Mouse (Mus musculus): ENCODE data around the gene Ect2. TPM values are rescaled to one million over a fixed set of nuclear protein-coding genes. Genes with fewer than 3 reads are reported as not detected.

Gene Ect2
- polyA plus RNA-seq, 1 experiment from 2014 or later, result 41.7 TPM

- H3K9ac ChIP-seq (ENCODE audit: low read depth, low read length), result no peak overlapping the region
- peak; percentile 77 for ATAC-seq
- no peak overlapping the region for H3K4me2 ChIP-seq (ENCODE audit: low read depth, low read length)
- peaks cover 14% of the 10 kb centered on the region; the same call in 1 of the 2 replicates for H3K36me3 ChIP-seq (ENCODE audit: control insufficient read depth, insufficient read depth, low read length)
- no peaks in the 10 kb centered on the region for H3K27me3 ChIP-seq (replicated peaks; ENCODE audit: control insufficient read depth, insufficient read depth, low read length)
- H3K27ac ChIP-seq (ENCODE audit: low read length), result no peak overlapping the region
- 77% methylated on average over 7 of the region's 7 CpGs for WGBS
- no peaks in the 10 kb centered on the region for H3K9me3 ChIP-seq (ENCODE audit: control insufficient read depth, low read length)
- no peak overlapping the region for H3K4me3 ChIP-seq (ENCODE audit: low read length)
- H3K4me1 ChIP-seq (ENCODE audit: control insufficient read depth, insufficient read depth, low read length), result no peaks in the 10 kb centered on the region
These were observed 10.1 kb downstream of the Ect2 start for GRCm38 (mm10) chr3:27143570-27143969.

- WGBS, result 89% methylated on average over 8 of the region's 8 CpGs
- Histone ChIP-seq H3K9ac (ENCODE audit: low read depth, low read length) (no peak overlapping the region), H3K4me2 (ENCODE audit: low read depth, low read length) (no peak overlapping the region), H3K9me3 (ENCODE audit: control insufficient read depth, low read length) (no peaks in the 10 kb centered on the region), H3K4me1 (ENCODE audit: control insufficient read depth, insufficient read depth, low read length) (no peaks in the 10 kb centered on the region), H3K27ac (ENCODE audit: low read length) (no peak overlapping the region), H3K36me3 (ENCODE audit: control insufficient read depth, insufficient read depth, low read length) (peaks cover 25% of the 10 kb centered on the region; the same call in 1 of the 2 replicates), H3K27me3 (replicated peaks; ENCODE audit: control insufficient read depth, insufficient read depth, low read length) (no peaks in the 10 kb centered on the region), H3K4me3 (ENCODE audit: low read length) (no peak overlapping the region)
- ATAC-seq, result no peak
These were observed 13.6 kb downstream of the Ect2 start for GRCm38 (mm10) chr3:27140101-27140500.

GRCm38 (mm10) chr3:27121864-27122450 lies 31.7 kb downstream of the Ect2 start:
- H3K36me3 ChIP-seq (ENCODE audit: control insufficient read depth, insufficient read depth, low read length), result peaks cover 7% of the 10 kb centered on the region; the same call in 1 of the 2 replicates
- no peak overlapping the region for H3K9ac ChIP-seq (ENCODE audit: low read depth, low read length)
- 85% methylated on average over 9 of the region's 9 CpGs for whole genome bisulfite sequencing
- H3K27me3 ChIP-seq (replicated peaks; ENCODE audit: control insufficient read depth, insufficient read depth, low read length), result no peaks in the 10 kb centered on the region
- H3K4me1 ChIP-seq (ENCODE audit: control insufficient read depth, insufficient read depth, low read length), result no peaks in the 10 kb centered on the region
- ATAC-seq, result no peak
- H3K4me2 ChIP-seq (ENCODE audit: low read depth, low read length), result no peak overlapping the region
- no peak overlapping the region for H3K4me3 ChIP-seq (ENCODE audit: low read length)
- H3K9me3 ChIP-seq (ENCODE audit: control insufficient read depth, low read length), result no peaks in the 10 kb centered on the region
- no peak overlapping the region for H3K27ac ChIP-seq (ENCODE audit: low read length)

GRCm38 (mm10) chr3:27120932-27121331 lies 32.7 kb downstream of the Ect2 start:
- Histone ChIP-seq H3K4me2 (ENCODE audit: low read depth, low read length) (no peak overlapping the region), H3K27ac (ENCODE audit: low read length) (no peak overlapping the region), H3K9me3 (ENCODE audit: control insufficient read depth, low read length) (no peaks in the 10 kb centered on the region), H3K4me1 (ENCODE audit: control insufficient read depth, insufficient read depth, low read length) (no peaks in the 10 kb centered on the region), H3K4me3 (ENCODE audit: low read length) (no peak overlapping the region), H3K27me3 (replicated peaks; ENCODE audit: control insufficient read depth, insufficient read depth, low read length) (no peaks in the 10 kb centered on the region), H3K9ac (ENCODE audit: low read depth, low read length) (no peak overlapping the region), H3K36me3 (ENCODE audit: control insufficient read depth, insufficient read depth, low read length) (peaks cover 12% of the 10 kb centered on the region; the same call in 1 of the 2 replicates)
- ATAC-seq, result no peak
- 83% methylated on average over 6 of the region's 6 CpGs for WGBS

GRCm38 (mm10) chr3:27118227-27118626 lies 35.5 kb downstream of the Ect2 start:
- 82% methylated on average over 4 of the region's 4 CpGs for WGBS
- Histone ChIP-seq H3K36me3 (ENCODE audit: control insufficient read depth, insufficient read depth, low read length) (peaks cover 19% of the 10 kb centered on the region), H3K27ac (ENCODE audit: low read length) (no peak overlapping the region), H3K4me2 (ENCODE audit: low read depth, low read length) (no peak overlapping the region), H3K27me3 (replicated peaks; ENCODE audit: control insufficient read depth, insufficient read depth, low read length) (no peaks in the 10 kb centered on the region), H3K4me3 (ENCODE audit: low read length) (no peak overlapping the region), H3K9me3 (ENCODE audit: control insufficient read depth, low read length) (no peaks in the 10 kb centered on the region), H3K4me1 (ENCODE audit: control insufficient read depth, insufficient read depth, low read length) (no peaks in the 10 kb centered on the region), H3K9ac (ENCODE audit: low read depth, low read length) (no peak overlapping the region)
- no peak for ATAC-seq

GRCm38 (mm10) chr3:27110860-27111259 lies 42.8 kb downstream of the Ect2 start:
- Histone ChIP-seq H3K4me2 (ENCODE audit: low read depth, low read length) (no peak overlapping the region), H3K36me3 (ENCODE audit: control insufficient read depth, insufficient read depth, low read length) (peaks cover 15% of the 10 kb centered on the region), H3K9me3 (ENCODE audit: control insufficient read depth, low read length) (no peaks in the 10 kb centered on the region), H3K27ac (ENCODE audit: low read length) (no peak overlapping the region), H3K4me1 (ENCODE audit: control insufficient read depth, insufficient read depth, low read length) (no peaks in the 10 kb centered on the region), H3K9ac (ENCODE audit: low read depth, low read length) (no peak overlapping the region), H3K4me3 (ENCODE audit: low read length) (no peak overlapping the region), H3K27me3 (replicated peaks; ENCODE audit: control insufficient read depth, insufficient read depth, low read length) (no peaks in the 10 kb centered on the region)
- no peak for ATAC-seq

- no peak for ATAC-seq
- 84% methylated on average over 4 of the region's 4 CpGs for WGBS
- Histone ChIP-seq H3K27ac (ENCODE audit: low read length) (no peak overlapping the region), H3K4me2 (ENCODE audit: low read depth, low read length) (no peak overlapping the region), H3K36me3 (ENCODE audit: control insufficient read depth, insufficient read depth, low read length) (peaks cover 8% of the 10 kb centered on the region; the same call in 1 of the 2 replicates), H3K9me3 (ENCODE audit: control insufficient read depth, low read length) (no peaks in the 10 kb centered on the region), H3K4me1 (ENCODE audit: control insufficient read depth, insufficient read depth, low read length) (no peaks in the 10 kb centered on the region), H3K9ac (ENCODE audit: low read depth, low read length) (no peak overlapping the region), H3K27me3 (replicated peaks; ENCODE audit: control insufficient read depth, insufficient read depth, low read length) (no peaks in the 10 kb centered on the region), H3K4me3 (ENCODE audit: low read length) (no peak overlapping the region)
These were observed 44.6 kb downstream of the Ect2 start for GRCm38 (mm10) chr3:27109109-27109508.

GRCm38 (mm10) chr3:27107142-27107541 lies 46.5 kb downstream of the Ect2 start:
- H3K36me3 ChIP-seq (ENCODE audit: control insufficient read depth, insufficient read depth, low read length), result peaks cover 9% of the 10 kb centered on the region; the same call in 1 of the 2 replicates
- no peaks in the 10 kb centered on the region for H3K27me3 ChIP-seq (replicated peaks; ENCODE audit: control insufficient read depth, insufficient read depth, low read length)
- no peak overlapping the region for H3K4me2 ChIP-seq (ENCODE audit: low read depth, low read length)
- no peaks in the 10 kb centered on the region for H3K9me3 ChIP-seq (ENCODE audit: control insufficient read depth, low read length)
- H3K4me1 ChIP-seq (ENCODE audit: control insufficient read depth, insufficient read depth, low read length), result no peaks in the 10 kb centered on the region
- WGBS, result 83% methylated on average over 6 of the region's 6 CpGs
- no peak overlapping the region for H3K27ac ChIP-seq (ENCODE audit: low read length)
- H3K4me3 ChIP-seq (ENCODE audit: low read length), result no peak overlapping the region
- ATAC-seq, result no peak
- H3K9ac ChIP-seq (ENCODE audit: low read depth, low read length), result no peak overlapping the region

- Histone ChIP-seq H3K4me3 (ENCODE audit: low read length) (no peak overlapping the region), H3K36me3 (ENCODE audit: control insufficient read depth, insufficient read depth, low read length) (peaks cover 9% of the 10 kb centered on the region; the same call in 1 of the 2 replicates), H3K27ac (ENCODE audit: low read length) (no peak overlapping the region), H3K27me3 (replicated peaks; ENCODE audit: control insufficient read depth, insufficient read depth, low read length) (no peaks in the 10 kb centered on the region), H3K9me3 (ENCODE audit: control insufficient read depth, low read length) (no peaks in the 10 kb centered on the region), H3K9ac (ENCODE audit: low read depth, low read length) (no peak overlapping the region), H3K4me2 (ENCODE audit: low read depth, low read length) (no peak overlapping the region), H3K4me1 (ENCODE audit: control insufficient read depth, insufficient read depth, low read length) (no peaks in the 10 kb centered on the region)
- 91% methylated on average over 6 of the region's 6 CpGs for WGBS
- ATAC-seq, result no peak
These were observed 50.7 kb downstream of the Ect2 start for GRCm38 (mm10) chr3:27102965-27103364.

- no peak for ATAC-seq
- Histone ChIP-seq H3K9me3 (ENCODE audit: control insufficient read depth, low read length) (no peaks in the 10 kb centered on the region), H3K9ac (ENCODE audit: low read depth, low read length) (no peak overlapping the region), H3K4me2 (ENCODE audit: low read depth, low read length) (no peak overlapping the region), H3K36me3 (ENCODE audit: control insufficient read depth, insufficient read depth, low read length) (peaks cover 9% of the 10 kb centered on the region; the same call in 1 of the 2 replicates), H3K27ac (ENCODE audit: low read length) (no peak overlapping the region), H3K27me3 (replicated peaks; ENCODE audit: control insufficient read depth, insufficient read depth, low read length) (no peaks in the 10 kb centered on the region), H3K4me3 (ENCODE audit: low read length) (no peak overlapping the region), H3K4me1 (ENCODE audit: control insufficient read depth, insufficient read depth, low read length) (no peaks in the 10 kb centered on the region)
- 94% methylated on average over 6 of the region's 6 CpGs for WGBS
These were observed 55.0 kb downstream of the Ect2 start for GRCm38 (mm10) chr3:27098633-27099032.
